In the genomic region with DNA sequence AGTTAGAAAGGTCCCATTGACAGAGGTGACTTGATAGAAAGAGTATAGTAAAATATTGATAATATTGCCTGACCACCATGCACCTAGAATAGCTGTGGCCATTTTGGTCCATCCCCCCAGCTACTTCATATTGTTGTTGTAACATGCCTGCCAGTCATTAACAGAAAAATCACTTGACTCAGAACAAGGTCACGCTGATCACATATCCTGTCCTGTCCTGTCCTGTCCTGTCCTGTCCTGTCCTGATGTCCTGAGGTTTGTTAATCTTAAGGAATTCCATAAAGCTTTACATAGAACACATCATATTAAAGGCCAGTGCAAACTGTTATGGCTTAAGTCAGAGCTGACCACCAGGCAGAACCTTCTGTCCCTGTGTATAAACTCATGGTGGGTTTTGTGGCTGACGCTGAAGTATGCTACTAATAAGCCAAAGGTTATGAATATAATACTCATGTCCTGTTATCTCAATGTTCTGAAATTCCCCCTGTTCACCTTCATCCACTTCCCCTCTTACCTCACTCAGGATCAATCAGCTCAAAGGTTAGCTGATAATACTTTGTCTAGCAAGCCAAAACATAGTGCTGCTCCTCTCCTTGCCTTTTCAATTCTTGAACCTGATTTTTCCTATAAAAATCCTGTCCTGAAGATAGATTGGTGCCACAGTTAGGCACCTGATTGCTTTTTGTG, we compare ENCODE assay signal across 29 mouse cellular contexts.
"Had no signal": no experiment of that assay in that cellular context is flagged by ENCODE, and none has a peak within 500 bp of the region (broad histone marks: within the 10 kb centered on the region; RNA-seq: fewer than 3 reads in every experiment).

No protein-coding gene starts in this region.

- H3K36me3 ChIP-seq: limb, embryonic 10.5 days; limb, embryonic 12.5 days; limb, embryonic 13.5 days; limb, embryonic 15.5 days; liver, embryonic 13.5 days; liver, embryonic 15.5 days; lung, embryonic 15.5 days; midbrain, embryonic 10.5 days; midbrain, embryonic 12.5 days; midbrain, embryonic 13.5 days; midbrain, embryonic 15.5 days; neural tube, embryonic 12.5 days had no signal

- H3K9me3 ChIP-seq: limb, embryonic 10.5 days; limb, embryonic 12.5 days; limb, embryonic 13.5 days; limb, embryonic 15.5 days; liver, embryonic 13.5 days; liver, embryonic 15.5 days; lung, embryonic 15.5 days; midbrain, embryonic 10.5 days; midbrain, embryonic 12.5 days; midbrain, embryonic 13.5 days; midbrain, embryonic 15.5 days; neural tube, embryonic 12.5 days had no signal

- H3K4me2 ChIP-seq: limb, embryonic 12.5 days; limb, embryonic 13.5 days; limb, embryonic 15.5 days; liver, embryonic 13.5 days; liver, embryonic 15.5 days; lung, embryonic 14.5 days; lung, embryonic 15.5 days; midbrain, embryonic 11.5 days; midbrain, embryonic 12.5 days; midbrain, embryonic 13.5 days; midbrain, embryonic 15.5 days; neural tube, embryonic 12.5 days had no signal

- H3K4me3 ChIP-seq: left cerebral cortex, adult 2 months; limb, embryonic 10.5 days; limb, embryonic 12.5 days; limb, embryonic 13.5 days; limb, embryonic 15.5 days; liver, embryonic 13.5 days; liver, embryonic 15.5 days; lung, embryonic 15.5 days; megakaryocyte, embryonic 14.5 days; midbrain, embryonic 10.5 days; midbrain, embryonic 12.5 days; midbrain, embryonic 13.5 days; midbrain, embryonic 15.5 days; myocyte; neural tube, embryonic 12.5 days had no signal

- DNase-seq: liver; liver, embryonic 13.5 days; lung, adult 18-20 months; lung, adult 2 months; lung, embryonic 14.5 days; lung, postnatal 10 days; lung, postnatal 14 days; lung, postnatal 36 days; lung, postnatal 4 days; midbrain, embryonic 14.5 days had no signal

- ATAC-seq: lung, postnatal 0 days; midbrain, embryonic 13.5 days; midbrain, embryonic 15.5 days; midbrain, embryonic 16.5 days had no signal

- H3K27me3 ChIP-seq: limb, embryonic 12.5 days; limb, embryonic 13.5 days; limb, embryonic 15.5 days; liver, embryonic 13.5 days; liver, embryonic 15.5 days; lung, embryonic 15.5 days; megakaryocyte, embryonic 14.5 days; midbrain, embryonic 12.5 days; midbrain, embryonic 13.5 days; midbrain, embryonic 15.5 days; neural tube, embryonic 12.5 days had no signal

- H3K27ac ChIP-seq: left cerebral cortex, adult 2 months; limb, embryonic 10.5 days; limb, embryonic 12.5 days; limb, embryonic 13.5 days; limb, embryonic 15.5 days; liver, embryonic 13.5 days; liver, embryonic 14.5 days; liver, embryonic 15.5 days; lung, embryonic 15.5 days; macrophage; midbrain, embryonic 10.5 days; midbrain, embryonic 12.5 days; midbrain, embryonic 13.5 days; midbrain, embryonic 15.5 days; neural tube, embryonic 12.5 days had no signal

- H3K4me1 ChIP-seq: limb, embryonic 15.5 days; liver, embryonic 13.5 days; liver, embryonic 15.5 days; lung, embryonic 15.5 days; megakaryocyte, embryonic 14.5 days; midbrain, embryonic 15.5 days had no signal

- H3K9ac ChIP-seq: limb, embryonic 12.5 days; limb, embryonic 13.5 days; limb, embryonic 15.5 days; liver, embryonic 13.5 days; liver, embryonic 14.5 days; liver, embryonic 15.5 days; lung, embryonic 14.5 days; lung, embryonic 15.5 days; midbrain, embryonic 12.5 days; midbrain, embryonic 13.5 days; midbrain, embryonic 15.5 days; neural tube, embryonic 12.5 days had no signal
